Mouse (Mus musculus): ENCODE data around the gene Csnk2b.

Gene Csnk2b

GRCm38 (mm10) chr17:35121143-35121799 is 582 bp downstream of the Csnk2b start, which contains the start of gene Gpank1:
Gene Gpank1, plus strand, starts transcription at chr17:35121455.
- DNase-seq (ENCODE audit: low spot score in 2 of 2): peak; percentile 86 to 97

DNA sequence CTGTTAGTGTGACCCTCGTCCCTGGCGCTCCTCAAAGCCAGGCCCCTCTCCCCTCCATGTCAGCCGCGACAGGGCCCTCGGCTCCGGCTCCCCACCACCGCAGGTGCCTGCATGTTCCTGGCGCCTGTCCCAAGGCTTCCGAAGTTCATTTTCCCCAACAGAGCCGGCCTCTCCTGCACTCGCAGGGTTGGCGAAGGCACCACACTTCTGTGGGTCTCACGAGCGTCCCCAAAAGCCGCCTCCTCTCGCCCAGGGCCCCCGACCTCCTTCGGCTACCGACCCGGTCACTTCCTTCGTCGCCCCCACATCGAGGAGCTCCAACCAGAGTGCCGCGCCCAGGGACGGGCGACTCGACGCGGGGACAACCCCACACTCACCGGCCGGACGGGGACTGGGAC is 1.1 kb downstream of the Csnk2b start:
- DNase-seq (ENCODE audit: low spot score in 2 of 2): no peak

GRCm38 (mm10) chr17:35115046-35116019 is 6.5 kb downstream of the Csnk2b start, which contains the start of gene Ly6g5b:
Gene Ly6g5b, minus strand, starts transcription at chr17:35115428.
- DNase-seq (ENCODE audit: low spot score in 2 of 2): no peak

DNA sequence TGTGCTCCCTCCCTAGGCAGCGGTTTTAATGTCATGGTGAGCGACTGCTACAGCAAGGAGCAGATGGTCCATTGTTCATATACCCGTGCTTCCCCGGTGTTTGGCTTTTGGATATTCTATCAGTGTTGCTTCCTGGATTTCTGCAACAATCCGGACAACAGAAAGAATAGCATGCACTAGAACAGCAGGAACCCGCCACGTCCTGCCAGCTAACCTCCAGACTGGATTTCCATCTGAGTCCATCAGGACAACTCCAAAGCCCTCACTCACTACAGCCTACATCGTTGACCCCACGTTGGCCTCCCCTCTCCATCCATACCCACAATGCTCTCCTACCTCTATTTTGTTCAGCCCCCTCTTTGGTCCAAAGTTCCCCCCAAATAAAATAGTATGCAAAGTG is 10.1 kb downstream of the Csnk2b start:
- no peak for DNase-seq (ENCODE audit: low spot score in 2 of 2)

DNA sequence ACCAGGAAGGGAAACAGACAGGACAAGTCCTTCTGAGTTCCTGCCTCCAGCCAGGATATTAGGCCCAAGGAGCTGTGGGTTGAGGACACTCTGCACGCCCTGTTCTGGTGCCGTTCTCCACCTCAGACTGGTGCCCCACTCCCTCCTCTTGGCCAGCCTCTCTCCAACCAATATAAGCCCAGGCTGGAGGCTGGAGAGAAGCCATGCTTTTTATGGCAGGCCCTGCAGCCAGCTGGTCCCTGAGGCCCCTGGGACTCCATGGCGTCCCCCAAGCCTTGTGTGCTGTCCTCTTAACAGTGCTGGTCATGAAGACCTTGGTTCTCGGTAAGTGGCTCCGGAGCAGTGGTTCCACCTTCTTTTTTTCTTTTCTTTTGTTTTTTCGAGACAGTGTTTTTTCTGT is 13.8 kb downstream of the Csnk2b start, which contains the start of gene Ly6g5c:
Gene Ly6g5c (plus strand): TSS at position 183 of the 400 bp plus-strand sequence.
- DNase-seq (ENCODE audit: low spot score in 2 of 2): no peak

- no peak for DNase-seq (ENCODE audit: low spot score in 2 of 2)
Measured at GRCm38 (mm10) chr17:35106522-35106921, 15.3 kb downstream of the Csnk2b start.

- no peak for DNase-seq (ENCODE audit: low spot score in 2 of 2)
Measured at GRCm38 (mm10) chr17:35105740-35106389, 16.0 kb downstream of the Csnk2b start.

DNA sequence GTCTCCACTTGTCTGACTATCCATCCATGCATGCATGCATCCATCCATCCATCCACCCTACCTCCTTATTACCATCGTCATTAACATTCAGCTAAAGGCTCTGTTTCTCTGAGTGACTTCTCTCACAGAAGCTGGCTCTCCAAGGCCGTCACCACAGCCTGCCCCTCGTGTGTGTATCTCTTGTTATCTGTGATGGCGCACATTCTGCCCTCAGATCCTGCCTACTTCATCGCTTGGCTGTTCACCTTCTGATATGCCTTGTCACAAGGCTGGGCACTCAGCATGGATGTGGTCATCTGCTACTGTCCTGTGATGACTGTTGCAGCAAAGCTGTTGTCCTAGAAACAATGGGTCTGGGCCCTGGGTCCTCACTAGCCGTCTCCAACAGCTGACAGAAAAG is 17.1 kb downstream of the Csnk2b start:
- DNase-seq (ENCODE audit: low spot score in 2 of 2): no peak

GRCm38 (mm10) chr17:35104079-35104478 is 17.8 kb downstream of the Csnk2b start:
- DNase-seq (ENCODE audit: low spot score in 2 of 2): no peak

DNA sequence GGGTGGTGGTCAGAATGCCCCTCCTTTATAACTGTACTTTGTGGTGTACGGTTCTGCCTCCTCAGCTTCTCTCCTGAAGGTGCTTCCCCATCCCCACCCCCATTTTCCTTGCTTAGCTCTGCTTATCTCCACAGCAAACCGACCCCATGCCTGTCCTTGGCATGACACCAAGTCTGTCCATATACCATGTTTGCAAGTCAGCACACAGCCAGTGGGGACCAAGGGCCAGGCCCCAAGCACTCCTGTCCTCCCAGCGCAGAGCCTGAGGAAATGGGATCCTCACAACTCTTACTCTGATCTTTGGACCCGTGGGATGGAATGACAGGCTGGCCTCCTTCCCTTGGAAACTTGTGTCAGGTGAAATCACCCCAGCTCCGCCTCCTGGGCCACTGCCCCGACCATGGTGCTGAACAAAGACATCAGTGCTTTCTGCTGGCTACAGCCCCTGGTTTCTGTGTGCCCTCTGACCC is 18.6 kb downstream of the Csnk2b start:
- no peak for DNase-seq (ENCODE audit: low spot score in 2 of 2)

DNA sequence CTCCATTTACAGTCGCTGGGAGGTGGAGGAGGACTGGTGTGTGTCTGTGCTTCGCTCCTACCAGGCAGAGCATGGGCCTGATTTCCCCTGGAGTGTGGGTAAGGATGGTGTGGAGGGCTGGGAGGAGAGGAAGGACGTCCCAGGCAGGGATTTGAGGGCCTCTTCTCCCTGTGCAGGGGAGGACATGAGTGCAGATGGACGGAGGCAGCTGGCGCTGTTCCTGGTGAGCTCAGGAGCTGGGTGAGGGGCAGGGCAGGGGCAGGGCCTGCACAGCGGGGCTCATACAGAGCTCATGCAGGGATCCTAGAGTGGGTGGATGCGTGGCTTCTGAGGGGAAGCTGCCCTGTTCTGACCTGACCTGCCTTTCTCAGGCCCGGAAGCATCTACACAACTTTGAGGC is 19.6 kb downstream of the Csnk2b start:
- DNase-seq (ENCODE audit: low spot score in 2 of 2): no peak

GRCm38 (mm10) chr17:35101161-35101560 is 20.7 kb downstream of the Csnk2b start:
- DNase-seq (ENCODE audit: low spot score in 2 of 2): no peak

DNA sequence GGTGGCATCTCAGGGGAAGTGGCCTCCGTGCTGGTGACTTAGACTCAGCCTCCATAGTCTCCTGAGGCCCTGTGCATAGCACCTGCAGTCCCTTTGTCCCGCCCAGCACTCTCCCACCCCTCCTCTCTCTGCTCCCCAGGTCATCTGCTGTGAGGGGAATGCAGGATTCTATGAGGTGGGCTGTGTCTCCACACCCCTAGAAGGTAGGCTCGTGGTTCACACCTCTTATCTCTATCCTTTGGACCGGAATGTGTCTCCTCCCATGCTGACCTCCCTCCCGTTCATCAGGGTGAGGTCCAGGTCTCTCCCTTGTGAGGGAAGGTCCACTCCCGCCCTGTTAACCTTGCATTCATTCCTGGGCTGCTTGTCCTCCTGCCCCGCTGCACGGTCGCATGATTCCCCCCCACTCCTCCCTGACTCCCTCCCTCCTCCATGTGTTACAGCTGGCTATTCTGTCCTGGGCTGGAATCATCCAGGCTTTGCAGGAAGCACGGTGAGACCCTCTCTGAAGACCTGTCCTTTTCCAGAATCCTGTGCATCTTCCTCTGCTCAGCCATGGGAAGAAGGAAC is 21.6 kb downstream of the Csnk2b start:
- no peak for DNase-seq (ENCODE audit: low spot score in 2 of 2)

DNA sequence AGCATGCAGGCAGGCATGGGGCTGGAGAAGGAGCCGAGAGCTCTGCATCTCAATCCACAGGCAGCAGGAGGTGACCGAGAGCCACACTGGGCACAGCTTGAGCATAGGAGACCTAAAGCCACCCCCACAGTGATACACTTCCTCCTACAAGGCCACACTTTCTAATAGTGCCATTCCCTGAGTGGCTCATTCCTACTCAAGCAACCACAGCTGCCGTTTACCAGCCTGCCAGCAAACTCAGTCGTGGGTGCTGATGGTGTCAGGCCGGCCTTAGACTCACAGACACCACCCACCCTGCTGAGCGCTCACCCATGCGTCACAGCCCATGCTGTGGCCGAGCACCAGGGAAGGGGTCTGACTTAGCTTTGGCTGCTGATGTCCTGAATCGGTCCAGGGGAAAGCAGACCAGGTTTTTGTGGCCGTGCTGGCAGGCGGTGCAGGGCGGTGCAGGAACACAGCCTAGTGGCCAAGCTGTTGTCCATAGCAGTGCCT is 24.6 kb downstream of the Csnk2b start:
- DNase-seq (ENCODE audit: low spot score in 2 of 2): no peak

DNA sequence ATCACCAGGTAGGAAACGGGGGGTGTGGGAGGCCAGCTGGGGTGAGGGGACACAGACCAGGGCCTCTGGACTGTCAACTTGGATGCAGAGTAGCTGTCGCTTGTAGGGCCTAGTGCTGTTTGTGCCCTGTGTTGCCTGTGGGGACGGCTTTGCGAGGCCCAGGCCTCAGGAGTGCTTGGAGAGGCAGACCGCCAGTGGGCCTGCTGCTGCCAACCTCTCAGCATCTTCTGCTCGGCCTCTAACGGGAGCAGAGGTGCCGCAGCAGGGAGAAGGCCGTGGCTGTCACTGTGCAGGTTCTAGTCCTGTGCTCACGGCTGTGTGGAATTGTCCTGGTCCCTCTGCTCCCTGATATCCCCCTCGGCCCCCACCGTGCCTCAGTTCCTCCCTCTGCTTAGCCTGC is 25.3 kb downstream of the Csnk2b start:
- DNase-seq (ENCODE audit: low spot score in 2 of 2): no peak

GRCm38 (mm10) chr17:35094475-35095365 is 27.1 kb downstream of the Csnk2b start:
- DNase-seq (ENCODE audit: low spot score in 2 of 2): no peak

DNA sequence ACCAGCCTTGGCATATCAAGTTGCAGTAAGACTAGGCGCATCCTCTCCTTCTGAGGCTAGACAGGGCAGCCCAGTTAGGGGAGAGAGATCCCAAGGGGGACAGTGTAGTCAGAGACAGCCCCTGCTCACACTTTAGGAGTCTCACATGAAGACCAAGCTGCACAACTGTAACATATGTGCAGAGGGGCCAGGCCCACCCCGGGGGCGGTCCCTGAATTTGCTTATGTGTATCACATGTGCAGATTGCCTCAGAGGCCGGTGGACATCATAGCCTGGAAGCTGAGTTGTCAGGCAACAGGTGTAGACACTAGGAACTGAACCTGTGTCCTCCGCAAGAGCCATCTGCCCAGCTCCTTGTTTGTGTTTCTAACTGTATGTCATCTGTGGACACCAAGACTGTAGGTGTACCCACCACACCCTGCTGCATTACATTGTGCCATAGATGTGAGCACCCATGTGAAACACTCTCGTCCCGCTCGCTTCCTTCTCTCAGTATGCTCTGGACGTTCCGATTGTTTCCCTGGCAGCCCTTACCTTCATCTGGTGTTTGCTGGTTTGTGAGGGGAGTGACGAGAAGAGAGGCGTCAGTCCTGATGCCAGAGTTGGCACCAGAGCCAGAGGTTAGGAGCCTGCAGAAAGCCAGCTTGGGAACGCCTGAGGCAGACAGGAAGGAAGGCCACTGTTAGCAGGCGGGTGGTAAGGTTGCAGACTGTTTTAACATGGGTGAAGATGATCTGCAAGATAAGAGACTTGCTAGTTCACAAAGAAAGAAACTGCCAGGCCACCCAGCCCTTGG is 29.3 kb downstream of the Csnk2b start:
- DNase-seq (ENCODE audit: low spot score in 2 of 2): no peak

DNA sequence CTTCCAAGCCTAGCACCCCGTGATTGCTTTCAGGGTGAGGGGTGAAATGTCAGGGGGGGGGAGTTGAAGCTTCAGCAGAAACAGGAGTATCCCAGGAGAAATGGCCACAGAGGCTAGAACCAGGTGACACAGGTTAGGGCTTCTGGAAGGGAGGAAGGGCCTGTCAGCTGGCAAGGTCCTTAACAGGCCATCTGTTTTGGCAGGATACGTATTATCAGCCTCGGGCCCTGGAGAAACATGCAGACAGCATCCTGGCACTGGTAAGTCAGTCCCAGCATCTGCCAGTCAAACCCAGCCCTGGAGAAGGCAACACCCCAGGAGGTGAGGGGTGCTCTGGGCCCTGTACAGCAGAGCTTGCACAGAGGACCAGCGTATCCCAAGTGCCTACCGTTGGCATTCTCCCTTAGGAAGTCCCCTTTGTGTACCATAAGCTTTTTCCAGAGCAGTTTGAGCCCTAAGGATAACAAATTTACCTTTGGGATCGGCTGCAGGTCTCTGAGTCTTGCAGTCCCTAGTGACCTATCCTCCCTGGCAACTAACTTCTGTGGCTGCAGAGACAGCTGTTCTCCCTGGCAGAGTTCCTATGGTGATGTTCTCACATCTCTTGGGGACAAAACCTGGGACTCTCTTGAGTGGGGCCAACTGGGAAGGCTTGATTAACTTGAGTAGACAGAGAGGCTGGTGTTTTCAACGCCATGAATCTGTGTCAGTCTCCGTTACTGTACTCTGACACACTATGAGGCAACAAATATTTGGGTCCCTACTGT is 31.5 kb downstream of the Csnk2b start:
- DNase-seq (ENCODE audit: low spot score in 2 of 2): no peak
